Mouse (Mus musculus): ENCODE measurements around the gene Gm40193.

- TF ChIP-seq POLR2A (IDR thresholded peaks at IDR 0.05; ENCODE audit: borderline replicate concordance, control insufficient read depth, low read depth, low read length) (no peak), CTCF (IDR thresholded peaks at IDR 0.05; ENCODE audit: control insufficient read depth, insufficient read depth, low read length) (no peak)
Observed at GRCm38 (mm10) chr11:70489684-70490083, 43.1 kb downstream of the Gm40193 start.
